Mouse (Mus musculus) 3T3-L1 (cell line): ENCODE measurements around the gene Hnrnpf.

Experiments used
- DNase-seq: peaks from one replicate; pipeline ENCODE4 v3.0.0-alpha.2; 2015; ENCODE audit warnings: low read depth, low spot score

The Hnrnpf gene

DNA sequence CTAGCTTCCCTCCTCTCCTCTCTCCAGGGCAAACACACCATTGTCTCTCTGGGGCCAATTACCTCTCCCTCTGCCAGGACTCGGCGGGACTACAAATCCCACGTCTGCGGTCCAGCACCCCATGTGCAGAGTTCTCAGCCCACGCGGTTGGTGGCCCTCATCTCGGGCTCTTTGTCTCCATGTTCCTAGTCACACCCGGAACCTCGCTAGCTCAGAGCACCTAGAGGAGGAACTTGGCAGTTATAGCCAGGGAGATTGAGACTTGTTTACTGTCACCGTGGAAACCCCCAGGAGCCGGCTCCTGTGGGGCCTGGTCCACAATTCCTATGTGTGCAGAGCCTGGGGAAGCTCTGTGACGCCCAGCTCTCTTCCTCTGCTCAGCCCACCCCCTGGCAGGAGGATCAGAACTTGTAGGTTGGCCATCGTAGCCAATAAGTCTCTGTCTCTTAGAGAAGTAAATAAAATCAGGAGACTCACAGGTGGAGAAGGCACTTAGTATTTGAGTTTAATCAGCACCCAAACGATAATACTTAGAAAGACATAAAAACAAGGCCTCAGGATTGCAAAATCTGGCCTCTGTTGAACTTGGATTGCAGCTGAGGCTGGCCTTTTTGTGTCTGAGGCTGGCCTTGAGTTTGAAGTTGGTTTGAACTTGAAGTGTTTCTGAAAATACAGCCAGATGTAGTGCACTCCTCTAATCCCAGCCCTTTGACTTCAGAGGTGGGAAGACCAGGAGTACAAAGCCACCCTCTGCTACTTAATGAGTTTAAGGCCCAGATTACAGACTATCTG lies 8.6 kb upstream of the Hnrnpf start:
- DNase-seq: no peak

DNA sequence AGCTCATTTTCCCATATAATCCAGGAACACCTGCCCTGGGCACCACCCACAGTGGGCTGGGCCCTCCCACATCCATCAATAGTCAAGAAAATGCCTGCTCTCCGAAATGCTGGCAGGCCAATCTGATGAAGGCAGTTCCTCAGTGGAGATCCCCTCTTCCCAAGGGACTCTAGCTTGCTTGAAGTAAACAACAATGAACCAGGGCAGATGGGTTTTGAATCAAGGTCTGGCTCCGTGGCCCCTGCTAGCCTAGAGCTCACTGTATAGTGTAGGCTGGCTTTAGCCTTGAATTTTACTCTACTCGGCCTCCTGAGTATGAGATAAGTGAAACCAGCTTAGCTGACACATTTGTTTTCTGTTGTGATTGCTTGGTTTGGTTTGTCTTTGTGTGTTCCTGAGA lies 7.7 kb upstream of the Hnrnpf start:
- DNase-seq: no peak

DNA sequence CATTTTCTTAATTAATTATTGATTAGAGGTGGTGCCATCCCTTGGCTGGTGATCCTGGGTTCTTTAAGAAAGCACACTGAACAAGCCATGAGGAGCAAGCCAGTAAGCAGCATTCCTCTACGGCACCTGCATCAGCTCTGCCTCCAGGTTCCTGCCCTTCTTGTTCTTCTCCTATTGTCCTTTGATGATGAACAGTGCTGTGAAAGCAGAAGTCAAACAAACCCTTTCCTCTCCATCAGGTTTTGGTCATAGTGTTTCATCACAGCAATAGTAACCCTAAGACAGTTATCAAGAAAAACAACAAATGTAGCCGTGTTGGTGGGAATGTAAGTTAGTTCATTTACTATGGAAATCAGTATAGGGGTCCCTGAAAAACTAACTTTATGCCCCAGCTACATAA lies 6.7 kb upstream of the Hnrnpf start:
- DNase-seq: no peak

DNA sequence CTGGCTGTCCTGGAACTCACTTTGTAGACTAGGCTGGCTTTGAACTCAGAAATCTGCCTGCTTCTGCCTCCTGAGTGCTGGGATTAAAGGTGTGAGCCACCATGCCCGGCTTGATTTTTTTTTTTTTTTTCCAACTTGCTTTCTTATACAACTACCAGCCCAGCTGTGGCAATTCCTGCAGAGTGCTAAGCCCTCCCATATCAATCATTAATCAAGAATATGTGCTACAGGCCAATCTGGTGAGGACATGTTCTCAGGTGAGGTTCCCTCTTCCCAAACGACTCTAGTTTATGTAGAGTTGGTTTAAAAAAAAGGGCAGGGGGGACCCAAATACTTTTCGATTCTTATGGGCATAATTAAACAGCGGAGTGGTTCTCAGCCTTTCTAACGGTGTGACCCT lies 2.3 kb upstream of the Hnrnpf start:
- no peak for DNase-seq

DNA sequence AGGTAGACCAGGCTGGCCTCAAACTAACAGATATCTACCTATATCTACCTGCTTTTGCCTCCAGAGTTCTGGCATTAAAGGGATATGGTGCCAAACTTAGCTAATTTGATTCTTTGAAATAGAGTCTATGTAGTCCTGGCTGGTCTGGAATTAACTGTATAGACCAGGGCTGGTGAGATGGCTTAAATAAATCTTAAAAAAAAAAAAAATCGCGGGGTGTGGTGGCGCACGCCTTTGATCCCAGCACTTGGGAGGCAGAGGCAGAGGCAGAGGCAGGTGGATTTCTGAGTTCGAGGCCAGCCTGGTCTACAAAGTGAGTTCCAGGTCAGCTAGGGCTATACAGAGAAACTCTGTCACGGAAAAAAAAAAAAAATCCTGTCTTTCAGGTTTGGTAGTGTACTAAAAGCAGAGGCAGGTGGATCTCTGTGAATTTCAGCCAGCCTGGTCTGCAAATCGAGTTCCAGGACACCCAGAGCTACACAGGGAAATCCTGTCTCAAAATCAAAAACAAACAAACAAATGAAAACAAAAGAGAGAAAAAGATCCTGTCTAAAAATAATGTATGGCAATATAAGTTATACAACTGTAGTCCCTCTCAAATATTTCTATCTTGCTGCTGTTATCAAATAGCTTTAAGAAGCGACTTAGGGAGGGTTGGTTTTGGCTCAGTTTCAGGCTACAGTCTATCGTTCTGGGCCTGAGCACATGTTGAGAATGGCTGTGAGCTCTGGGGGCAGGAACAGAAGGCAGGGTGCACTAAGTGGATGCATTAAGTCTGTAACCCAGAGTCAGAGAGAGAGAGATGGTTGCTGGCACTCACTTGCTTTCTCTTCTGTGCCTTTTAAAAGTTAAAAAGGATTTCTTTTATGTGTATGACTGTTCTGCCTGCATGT lies 1.6 kb downstream of the Hnrnpf start:
- DNase-seq: no peak

DNA sequence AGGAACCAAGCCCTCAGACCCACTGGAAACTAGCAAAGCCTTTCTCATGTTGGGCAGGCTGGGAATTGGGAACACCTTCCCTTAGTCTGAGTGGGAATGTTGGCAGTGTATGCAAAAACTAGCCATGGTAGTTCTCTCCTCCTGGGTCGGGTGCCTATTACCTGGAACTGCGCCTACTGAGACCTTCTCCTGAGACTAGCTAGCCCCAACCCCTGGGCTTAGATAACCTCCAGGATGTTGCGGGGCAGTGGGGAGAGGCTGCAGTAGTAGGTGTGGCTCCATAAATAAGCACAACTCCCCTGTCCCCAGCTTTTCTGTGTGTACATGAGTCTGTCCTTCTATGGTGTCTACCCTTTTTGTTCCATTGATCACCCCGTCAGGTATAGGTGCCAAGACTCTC lies 2.4 kb downstream of the Hnrnpf start:
- no peak for DNase-seq

DNA sequence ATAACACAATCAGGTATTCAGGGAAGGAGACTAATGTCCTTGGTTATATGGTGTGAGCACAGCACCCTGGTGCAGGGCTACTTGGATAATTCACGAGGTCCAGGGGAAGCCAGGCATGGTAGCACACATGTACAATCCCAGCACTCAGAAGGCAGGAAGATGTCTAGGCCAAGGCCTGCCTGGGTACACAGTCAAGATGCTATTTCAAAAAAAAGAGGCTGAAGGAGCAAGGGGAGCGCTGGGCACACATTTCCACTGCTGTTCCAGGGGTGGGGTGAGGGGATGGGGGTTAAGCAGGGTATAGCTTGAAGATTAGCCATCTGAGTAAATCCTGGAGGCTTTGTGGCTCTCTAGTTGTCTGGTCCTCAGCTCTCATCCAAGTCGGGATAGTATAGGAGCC lies 3.7 kb downstream of the Hnrnpf start:
- no peak for DNase-seq

DNA sequence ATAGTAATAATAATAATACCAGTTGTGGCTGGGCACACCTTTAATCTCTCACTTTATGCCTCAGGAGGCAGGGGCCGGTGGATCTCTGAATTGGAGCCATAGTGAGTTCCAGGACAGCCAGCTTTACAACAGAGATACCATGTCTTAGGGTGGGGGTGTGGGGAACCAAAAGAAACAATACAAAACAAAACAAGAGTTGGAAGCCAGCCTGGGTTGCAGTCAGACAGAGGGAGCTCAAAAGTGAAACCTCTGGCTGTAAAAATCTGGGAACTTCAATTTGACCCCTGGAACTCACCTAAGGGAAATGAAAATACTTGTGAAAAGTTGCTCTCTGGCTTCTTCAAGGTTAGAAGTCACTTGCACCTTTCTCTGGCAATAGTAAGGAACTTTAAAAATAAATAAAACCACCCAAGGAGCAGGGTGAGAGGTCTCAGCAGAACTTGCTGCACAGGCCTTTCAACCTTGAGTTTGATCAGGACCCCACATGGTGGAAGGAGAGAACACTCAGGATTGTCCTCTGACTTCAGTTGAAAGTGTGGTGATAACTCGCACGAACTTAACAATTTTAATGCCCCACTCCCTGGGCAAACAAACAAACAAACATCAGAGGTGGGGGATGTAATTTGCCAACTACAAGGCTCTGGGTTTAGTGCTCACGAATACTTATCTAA lies 5.3 kb downstream of the Hnrnpf start:
- peak; percentile 47 for DNase-seq

DNA sequence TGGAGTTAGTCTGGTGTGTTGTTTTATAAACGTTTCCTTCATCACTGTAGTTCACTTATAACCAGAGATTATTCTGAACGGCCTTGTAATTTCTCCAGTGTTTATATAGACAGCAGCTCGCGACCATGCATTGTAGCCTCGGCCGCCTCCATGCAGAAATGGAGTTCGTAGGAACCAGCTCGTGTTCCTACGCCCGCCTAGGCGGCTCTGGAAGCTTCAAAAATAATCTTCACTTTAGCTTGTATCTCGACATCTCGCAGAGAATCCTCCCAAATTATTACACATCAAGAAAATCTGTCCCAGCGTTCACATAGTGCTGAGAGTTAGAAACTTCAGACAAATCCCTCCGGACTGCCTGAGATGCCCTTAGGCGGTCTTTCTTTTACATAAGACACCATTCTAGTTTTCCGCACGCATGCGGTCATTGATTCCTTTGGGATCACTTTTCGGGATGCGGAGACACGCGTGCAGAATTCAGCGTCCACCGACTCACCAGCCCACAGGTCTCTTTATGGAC lies 5.9 kb downstream of the Hnrnpf start:
- peak; percentile 90 for DNase-seq

DNA sequence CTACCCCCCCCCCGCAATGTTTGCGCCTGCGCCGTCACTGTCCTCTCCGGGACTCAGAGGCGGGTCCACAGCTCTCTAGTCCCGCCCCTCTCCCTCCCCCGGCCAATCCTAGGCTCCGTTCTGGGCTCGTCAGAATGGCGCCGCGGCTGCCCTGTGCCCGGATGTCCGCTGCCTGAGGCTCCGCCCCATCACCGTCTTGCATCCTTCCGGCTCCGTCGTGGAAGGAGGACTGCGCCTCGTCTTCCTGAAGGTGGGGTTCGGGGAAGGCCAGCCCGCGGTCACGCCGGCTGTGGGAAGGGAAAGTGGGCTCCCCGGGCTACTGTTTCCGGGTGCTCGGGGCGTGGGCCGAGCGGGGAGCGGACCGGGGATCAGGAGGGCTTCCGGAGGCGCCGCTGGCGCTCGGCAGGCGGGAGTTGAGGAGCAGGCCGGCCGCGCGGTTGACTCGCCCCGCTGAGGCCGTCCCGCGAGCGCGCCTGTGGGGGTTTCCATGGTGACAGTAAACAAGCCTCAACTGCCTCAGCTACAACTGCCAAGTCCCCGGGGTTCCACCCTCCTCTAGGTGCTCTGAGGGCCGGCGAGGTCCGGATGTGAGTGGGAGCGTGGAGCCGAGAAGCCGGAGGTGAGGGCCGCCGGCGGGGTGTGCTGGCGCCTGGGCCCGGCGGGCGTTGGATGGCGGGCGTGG lies 6.6 kb downstream of the Hnrnpf start:
- peak; percentile 98 for DNase-seq

DNA sequence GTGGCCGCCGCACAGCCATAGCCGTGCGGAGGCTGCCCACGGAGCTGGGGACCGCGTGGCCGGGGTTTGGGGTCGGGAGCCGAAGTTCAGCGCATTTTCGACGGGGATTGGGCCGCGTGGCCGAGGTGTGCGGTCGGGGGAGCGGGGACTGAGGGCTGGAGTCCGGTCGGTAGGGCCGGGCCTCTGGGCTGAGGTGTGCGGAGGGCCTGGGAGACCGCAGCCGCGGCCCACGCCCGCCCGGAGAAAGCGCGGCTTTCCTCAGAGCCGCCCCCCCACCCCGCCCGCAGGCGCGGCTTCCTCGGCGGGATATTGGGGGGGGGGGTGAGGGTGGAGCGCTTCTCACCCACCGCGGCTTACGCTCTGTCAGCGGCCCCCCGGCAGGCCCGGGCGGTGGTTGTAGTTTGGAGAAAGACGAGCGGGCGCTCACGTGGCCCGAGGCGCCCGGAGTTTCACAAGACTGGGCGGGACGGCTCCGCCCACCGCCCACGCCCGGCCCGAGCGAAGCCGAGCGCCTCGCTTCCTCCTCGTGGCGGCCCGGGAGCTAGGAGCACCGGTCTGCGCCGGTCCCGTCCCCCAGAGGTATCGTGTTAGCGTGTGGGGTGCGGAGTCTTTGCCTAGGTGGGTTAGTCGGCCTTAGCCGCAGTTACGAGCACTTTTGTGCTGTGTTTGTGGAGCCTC lies 7.3 kb downstream of the Hnrnpf start:
- DNase-seq: peak; percentile 90

DNA sequence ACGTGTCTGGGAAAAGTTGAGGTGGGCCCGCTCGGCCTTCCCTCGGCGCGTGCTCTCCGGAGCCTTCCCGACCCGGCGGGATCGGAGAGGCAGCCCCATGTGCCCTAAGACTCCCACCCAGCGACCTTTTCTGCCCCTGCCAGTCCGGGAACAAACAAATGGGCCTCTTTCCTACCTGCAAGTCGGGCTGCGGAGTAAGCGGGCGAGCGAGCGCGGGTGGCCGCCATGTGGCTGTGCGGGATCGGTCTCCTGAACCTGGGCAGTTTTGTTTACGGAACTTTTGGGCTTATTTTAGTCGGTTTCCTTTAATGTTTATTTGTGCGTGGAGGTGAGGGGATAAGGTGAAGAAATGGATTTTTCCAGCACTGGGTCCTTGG lies 7.8 kb downstream of the Hnrnpf start:
- no peak for DNase-seq

DNA sequence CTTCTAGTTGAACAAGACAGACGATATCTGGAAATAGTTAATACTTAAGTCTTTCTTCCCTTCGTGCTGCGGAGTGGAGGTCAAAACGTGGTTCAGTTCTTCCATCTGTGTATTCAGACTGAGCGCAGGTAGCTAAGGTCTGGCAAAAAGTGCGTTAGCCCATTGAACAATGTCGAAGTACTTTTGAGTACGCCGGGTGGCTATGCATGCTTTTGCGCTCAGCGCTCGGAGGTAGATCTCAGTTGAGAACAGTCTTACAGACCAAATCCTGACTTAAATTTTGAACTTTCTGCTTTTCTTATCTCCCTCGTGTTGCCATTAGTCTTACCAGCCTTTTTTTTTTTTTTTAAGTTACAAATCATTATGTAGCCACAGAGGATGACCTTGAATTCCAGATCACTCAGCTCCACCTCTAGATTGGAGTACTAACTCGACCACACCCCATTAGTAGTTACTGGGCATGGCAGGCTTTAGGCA lies 8.3 kb downstream of the Hnrnpf start:
- DNase-seq: peak; percentile 71

DNA sequence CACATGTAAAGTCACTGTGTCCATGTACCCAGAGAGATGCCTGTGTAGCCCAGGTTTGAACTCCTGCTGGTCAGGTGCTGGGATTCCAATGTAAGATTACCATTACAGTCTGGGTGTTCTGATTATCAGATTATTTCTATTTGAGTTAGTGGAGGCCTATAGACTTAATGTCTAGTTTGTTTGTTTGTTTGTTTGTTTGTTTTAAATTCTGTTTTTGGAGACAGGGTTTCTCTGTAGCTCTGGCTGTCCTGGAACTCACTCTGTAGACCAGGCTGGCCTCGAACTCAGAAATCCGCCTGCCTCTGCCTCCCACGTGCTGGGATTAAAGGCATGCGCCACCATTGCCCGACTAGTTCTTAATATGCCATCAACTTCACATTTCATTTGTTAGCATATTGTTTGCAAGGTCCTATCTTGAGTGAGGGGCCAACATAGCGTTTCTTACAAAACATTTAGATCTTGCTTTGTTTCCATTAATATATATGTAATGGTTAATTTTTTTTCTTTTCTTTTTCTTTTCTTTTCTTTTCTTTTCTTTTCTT lies 10.1 kb downstream of the Hnrnpf start:
- DNase-seq: peak; percentile 22

DNA sequence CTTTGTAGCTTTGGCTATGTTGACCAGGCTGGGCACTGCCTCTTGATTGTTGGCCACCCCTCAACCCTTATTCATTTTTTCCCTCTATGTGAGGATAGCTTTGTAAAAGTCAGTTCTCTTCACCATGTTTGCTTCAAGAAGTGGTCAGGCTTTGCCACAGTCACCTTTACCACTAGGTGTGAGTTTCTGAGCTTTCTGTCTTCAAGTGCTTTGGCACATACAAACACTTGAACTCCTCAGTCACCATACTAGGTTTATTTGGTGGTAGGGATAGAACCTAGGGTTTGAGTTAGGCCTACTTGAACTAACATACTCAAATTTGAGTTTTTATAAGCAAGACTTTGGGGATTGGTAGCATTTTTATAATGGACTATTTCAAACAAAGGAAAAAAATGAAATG lies 14.4 kb downstream of the Hnrnpf start:
- DNase-seq: peak; percentile 34

DNA sequence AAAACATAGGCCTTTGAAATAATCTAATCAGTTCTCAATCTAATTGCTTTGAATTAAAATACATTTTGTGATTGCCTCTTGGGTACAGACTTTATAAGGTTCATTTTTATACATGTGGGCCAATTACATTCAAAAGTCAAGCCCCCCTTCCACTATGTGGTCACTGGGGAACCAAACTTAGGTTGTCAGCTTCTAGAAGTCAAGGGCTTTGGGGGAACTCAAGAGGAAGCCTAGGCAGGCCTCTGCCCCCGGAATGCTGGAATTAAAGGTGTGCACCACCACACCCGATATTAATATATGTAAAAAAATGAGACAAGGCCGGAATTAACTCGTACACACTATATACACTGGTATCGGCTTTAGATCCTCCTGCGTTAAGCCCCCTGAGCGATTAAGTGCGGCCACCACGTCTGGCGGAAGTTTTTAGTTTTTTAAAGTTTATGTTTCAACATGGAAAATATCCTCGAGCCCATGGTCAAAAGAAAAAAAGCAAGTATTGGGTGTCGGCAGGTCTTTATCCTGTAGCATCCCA lies 16.1 kb downstream of the Hnrnpf start:
- DNase-seq: peak; percentile 43

DNA sequence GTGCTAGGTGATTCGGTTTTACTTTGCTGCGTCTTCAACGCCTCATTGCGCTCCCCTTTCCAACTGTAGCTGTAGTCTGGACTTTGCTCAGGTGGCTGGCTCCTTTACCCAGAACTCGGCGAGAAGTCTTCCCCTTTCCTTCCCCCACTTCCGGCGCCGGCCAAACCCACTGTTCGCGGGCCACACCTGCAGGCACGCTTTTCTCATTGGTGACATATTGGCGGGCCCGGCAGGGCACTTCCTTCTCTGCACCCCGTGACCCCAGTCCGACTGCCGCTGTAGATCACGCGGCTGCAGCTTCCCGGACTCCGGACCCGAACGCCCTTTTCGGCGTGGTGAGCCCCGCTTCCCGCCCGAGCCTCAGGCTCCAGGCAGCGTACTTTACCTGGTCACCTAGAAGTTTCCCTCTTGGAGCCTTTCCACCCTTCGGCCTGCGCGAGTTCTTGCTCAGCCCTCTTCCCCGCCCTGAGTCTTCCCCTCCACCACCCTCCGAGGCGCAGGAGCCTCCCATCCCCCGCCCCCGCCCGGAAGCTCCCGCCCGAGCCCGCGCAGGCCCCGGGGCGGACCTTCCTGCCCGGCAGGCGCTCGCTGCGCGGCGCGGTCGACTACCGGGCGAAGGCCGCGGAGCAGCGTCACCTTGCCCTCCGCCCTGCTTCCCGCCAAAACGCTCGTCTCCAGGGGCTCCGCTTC lies 16.8 kb downstream of the Hnrnpf start:
- DNase-seq: peak; percentile 83

DNA sequence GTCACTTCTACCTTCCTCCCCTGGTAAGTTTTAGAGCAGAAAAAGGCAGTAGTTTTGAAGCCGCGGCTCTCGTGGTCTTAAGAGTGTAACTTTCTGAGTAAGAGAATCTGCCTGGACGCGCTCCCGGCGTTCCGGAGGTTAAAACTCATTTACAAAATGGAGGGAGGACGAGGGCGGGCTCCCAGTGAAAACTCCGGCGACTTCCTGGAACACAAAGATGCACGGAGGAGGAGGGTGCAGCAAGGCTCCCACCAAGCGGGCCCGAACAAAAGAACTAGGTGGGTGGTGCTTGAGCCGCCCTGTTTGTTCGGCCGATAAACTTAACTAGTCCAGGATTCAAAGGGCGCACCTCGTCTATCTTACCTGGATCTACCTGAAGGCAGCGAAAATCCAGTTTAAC lies 17.5 kb downstream of the Hnrnpf start:
- DNase-seq: peak; percentile 82

DNA sequence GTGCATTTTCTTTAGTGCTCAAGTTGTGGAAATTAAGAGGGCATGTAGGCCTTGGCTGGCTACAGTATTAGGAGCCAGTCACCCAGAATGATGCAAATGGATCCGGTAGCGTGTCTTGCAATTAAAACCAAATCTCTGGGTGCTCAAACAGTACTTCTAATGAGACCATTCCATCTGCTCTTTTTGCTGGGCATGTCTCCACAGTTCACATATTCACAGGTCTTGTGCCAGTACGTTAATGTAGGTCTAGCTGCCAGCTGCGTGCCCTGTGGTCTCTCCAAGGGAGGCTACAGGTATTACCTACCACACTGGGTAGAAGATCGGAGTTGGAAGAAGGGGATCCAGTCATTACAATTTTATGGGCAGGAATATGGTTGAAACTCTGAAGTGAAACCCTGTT lies 17.9 kb downstream of the Hnrnpf start:
- peak; percentile 49 for DNase-seq
